Mouse (Mus musculus): Measurements from ENCODE around the gene Scgb2b7.
"Not testable (repeated sequence)": the region's sequence is repeated elsewhere in the genome, so short reads cannot be mapped to it uniquely, and the experiment has no call there.

Scgb2b7 gene

DNA sequence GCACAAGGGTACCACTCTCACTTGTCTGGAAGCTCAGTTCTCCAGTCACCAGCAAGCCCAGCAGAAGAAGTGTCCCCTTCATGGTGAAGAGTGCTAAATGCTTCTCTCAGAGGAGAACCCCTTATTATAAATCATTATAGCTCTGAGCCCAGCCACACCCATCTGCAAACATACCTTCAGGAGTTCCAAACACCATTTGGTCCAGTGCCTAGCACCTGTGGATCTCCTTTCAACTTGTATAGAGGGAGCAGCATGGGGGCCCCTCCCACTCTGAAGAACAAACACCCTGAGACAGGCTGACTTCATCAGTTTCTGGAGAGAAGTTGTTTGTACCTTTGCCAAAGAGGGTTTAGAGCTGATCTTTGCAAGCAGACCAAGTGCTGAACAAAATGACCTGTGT lies at the start of gene Scgb2b7:
Gene Scgb2b7, minus strand, starts transcription at position 101 of the 400 bp plus-strand sequence.
- not testable (repeated sequence) for DNase-seq (ENCODE audit: low spot score in 2 of 2)

DNA sequence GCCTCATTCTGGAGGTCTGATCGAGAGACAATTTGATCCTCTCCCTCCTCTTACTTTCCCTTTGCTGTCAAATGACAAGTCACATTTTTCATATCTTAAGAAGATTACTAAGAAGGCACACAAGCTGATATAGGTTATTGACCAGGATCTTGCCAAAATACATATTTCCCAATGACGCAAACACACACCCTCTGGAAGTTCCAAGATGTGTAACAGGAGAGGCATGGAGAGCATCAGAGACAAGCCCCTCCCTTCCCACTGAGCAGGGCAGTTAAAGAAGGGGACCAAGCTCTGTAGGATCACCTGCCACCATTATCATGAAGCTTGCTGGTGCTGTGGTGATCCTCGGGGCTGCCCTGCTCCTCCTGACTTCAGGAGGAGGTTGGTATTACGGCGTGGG lies 6.8 kb upstream of the Scgb2b7 start, which contains the start of gene Scgb1b7:
Gene Scgb1b7, plus strand, starts transcription at position 301 of the 400 bp plus-strand sequence.
- DNase-seq (ENCODE audit: low spot score in 2 of 2): not testable (repeated sequence)
